Mouse (Mus musculus) neural tube, embryonic 14.5 days (tissue): ENCODE data around the gene L1cam. TPM values are rescaled to one million over a fixed set of nuclear protein-coding genes. Genes with fewer than 3 reads are reported as not detected.

Experiments used
- ATAC-seq: fragments of 200-750 bp; cut with Nextera tagmentation; 2 replicates; pipeline ENCODE4 v1.8.0; 2017; ENCODE audit warnings: low read depth, mild to moderate bottlenecking, moderate TSS enrichment, moderate library complexity
- H3K27ac ChIP-seq: fragments of 300-500 bp; sonication (generic); 2 replicates; pipeline ENCODE4 v1.5.1; 2014; ENCODE audit warnings: low read depth, mild to moderate bottlenecking, control low read depth, low read length, moderate library complexity, mixed read lengths
- H3K27me3 ChIP-seq: fragments of 300-500 bp; sonication (generic); 2 replicates; pipeline ENCODE4 v1.6.1; 2014; ENCODE audit warnings: low read length; ENCODE audit not compliant: control insufficient read depth, insufficient read depth
- H3K36me3 ChIP-seq: fragments of 300-500 bp; sonication (generic); 2 replicates; pipeline ENCODE4 v1.6.1; 2014; ENCODE audit warnings: low read length, mixed read lengths; ENCODE audit not compliant: control insufficient read depth, insufficient read depth
- H3K4me1 ChIP-seq: fragments of 300-500 bp; sonication (generic); 2 replicates; pipeline ENCODE4 v1.6.1; 2014; ENCODE audit warnings: low read length; ENCODE audit not compliant: control insufficient read depth, insufficient read depth
- H3K4me2 ChIP-seq: fragments of 300-500 bp; sonication (generic); 2 replicates; pipeline ENCODE4 v1.6.1; 2014; ENCODE audit warnings: mild to moderate bottlenecking, low read depth, low read length, control low read depth
- H3K4me3 ChIP-seq: fragments of 300-500 bp; sonication (generic); 2 replicates; pipeline ENCODE4 v1.5.1; 2014; ENCODE audit warnings: low read depth, low read length, control low read depth, mixed read lengths
- H3K9ac ChIP-seq: fragments of 300-500 bp; sonication (generic); replicated peaks from 2 replicates; pipeline ENCODE4 v1.6.1; 2014; ENCODE audit warnings: low read depth, mild to moderate bottlenecking, control low read depth, low read length, mixed read lengths
- H3K9me3 ChIP-seq: fragments of 300-500 bp; sonication (generic); 2 replicates; pipeline ENCODE4 v1.6.1; 2016; ENCODE audit warnings: low read length; ENCODE audit not compliant: control insufficient read depth
- WGBS: fragments of 180-500 bp; shearing (Covaris S2); extraction: QIAGEN DNeasy Blood & Tissue Kit; methylation state at CpG from one replicate; pipeline ENCODE4 v1.1.7; 2014; 5-methylcytosine and 5-hydroxymethylcytosine counted together
- polyA plus RNA-seq: library from polyadenylated mRNA; unstranded; fragments of >200 nt; fragmentation: Nextera tagmentation; extraction: Ambion mirVana; gene quantifications from 2 replicates; pipeline ENCODE4 v1.2.1, GENCODE M21; 2014

L1cam gene
- polyA plus RNA-seq, 1 experiment from 2014 or later, result 107 TPM

- Histone ChIP-seq H3K4me1 (0 out of 2 replicates have a peak, but pooled peaks cover 2% of the 10 kb centered on the region), H3K9me3 (no peaks in the 10 kb centered on the region), H3K36me3 (no peaks in the 10 kb centered on the region), H3K4me2 (no peak overlapping the region), H3K9ac (no peak overlapping the region), H3K27ac (no peak overlapping the region), H3K4me3 (no peak overlapping the region), H3K27me3 (no peaks in the 10 kb centered on the region)
- 60% methylated on average over 3 of the region's 3 CpGs for WGBS
- ATAC-seq, result no peak
Measured at GRCm38 (mm10) chrX:73816596-73817314, 79.2 kb downstream of the L1cam start.

GRCm38 (mm10) chrX:73815072-73815471 is 80.8 kb downstream of the L1cam start:
- Histone ChIP-seq H3K9me3 (no peaks in the 10 kb centered on the region), H3K27me3 (no peaks in the 10 kb centered on the region), H3K9ac (peak overlapping the region; percentile 25; the same call in 1 of the 2 replicates), H3K4me3 (peak overlapping the region; percentile 11), H3K36me3 (no peaks in the 10 kb centered on the region), H3K4me2 (peak overlapping the region; percentile 27), H3K27ac (peak overlapping the region; percentile 58), H3K4me1 (no peaks in the 10 kb centered on the region)
- peak; percentile 93 for ATAC-seq
- 17% methylated on average over 11 of the region's 14 CpGs for WGBS

GRCm38 (mm10) chrX:73805814-73806213 is 90.1 kb downstream of the L1cam start:
- Histone ChIP-seq H3K36me3 (no peaks in the 10 kb centered on the region), H3K27ac (no peak overlapping the region), H3K9me3 (no peaks in the 10 kb centered on the region), H3K27me3 (no peaks in the 10 kb centered on the region), H3K4me1 (no peaks in the 10 kb centered on the region), H3K9ac (no peak overlapping the region), H3K4me3 (no peak overlapping the region), H3K4me2 (no peak overlapping the region)
- WGBS, result 56% methylated on average over 1 of the region's 1 CpGs
- ATAC-seq, result 0 out of 2 replicates have a peak, but pooled peaks have one; percentile 44

Other genes starting within 250 kb of the L1cam start
- gene Pnck, start 236.0 kb downstream of the L1cam start, polyA plus RNA-seq, result 142 and 186 TPM in 2 replicates
- 9.7 and 11.6 TPM in 2 replicates for gene Slc6a8, start 223.0 kb downstream of the L1cam start, polyA plus RNA-seq
- gene Bcap31, start 179.9 kb downstream of the L1cam start, polyA plus RNA-seq, result 112 and 132 TPM in 2 replicates
- gene Abcd1, start 179.5 kb downstream of the L1cam start, polyA plus RNA-seq, result 9.2 and 10.2 TPM in 2 replicates
- 0.07 and 0.73 TPM in 2 replicates for gene Plxnb3, start 139.0 kb downstream of the L1cam start, polyA plus RNA-seq
- gene Srpk3, start 121.7 kb downstream of the L1cam start, polyA plus RNA-seq, result 1.2 and 2.4 TPM in 2 replicates
- gene Idh3g, start 109.2 kb downstream of the L1cam start, polyA plus RNA-seq, result 264 and 309 TPM in 2 replicates
- 169 and 171 TPM in 2 replicates for gene Ssr4, start 109.1 kb downstream of the L1cam start, polyA plus RNA-seq
- gene Pdzd4, start 71.1 kb downstream of the L1cam start, polyA plus RNA-seq, result 5.4 and 6.5 TPM in 2 replicates
- 0.09 TPM in 1 of 2 replicates, not detected in the other for gene Avpr2, start 4.0 kb downstream of the L1cam start, polyA plus RNA-seq
- 3.3 and 3.8 TPM in 2 replicates for gene Arhgap4, start 25.8 kb upstream of the L1cam start, polyA plus RNA-seq
- 94.5 and 106 TPM in 2 replicates for gene Naa10, start 25.8 kb upstream of the L1cam start, polyA plus RNA-seq
- 6.5 and 7.9 TPM in 2 replicates for gene Renbp, start 34.7 kb upstream of the L1cam start, polyA plus RNA-seq
- gene Hcfc1, start 70.3 kb upstream of the L1cam start, polyA plus RNA-seq, result 59.6 and 63.5 TPM in 2 replicates
- 31.3 and 39.7 TPM in 2 replicates for gene Irak1, start 127.8 kb upstream of the L1cam start, polyA plus RNA-seq
- gene Opn1mw, start 231.4 kb upstream of the L1cam start, polyA plus RNA-seq, result not detected in 2 replicates
- 16.3 and 16.4 TPM in 2 replicates for gene Mecp2, start 239.3 kb upstream of the L1cam start, polyA plus RNA-seq